Mouse (Mus musculus): ENCODE measurements around the gene Cacna1c. TPM values are rescaled to one million over a fixed set of nuclear protein-coding genes. Genes with fewer than 3 reads are reported as not detected.

Gene Cacna1c
- total RNA-seq, 1 experiment: 0.98 TPM

GRCm38 (mm10) chr6:119228861-119229603, 32.8 kb upstream of the Cacna1c start:
- in situ Hi-C loops (cut with MboI; ENCODE audit: low sequenced_read_pairs in 2 of 2, unreplicated experiment in 2 of 2): loop anchor here (5.0 to 10.0 kb wide), 2 partner anchors 116 to 208 kb away; no protein-coding TSS in a partner anchor
- no peak for DNase-seq (ENCODE audit: low read depth, low spot score)
- H3K4me1 ChIP-seq (ENCODE audit: control insufficient read depth in 2 of 2, insufficient read depth in 2 of 2, low read length in 2 of 2, poor library complexity in 1 of 2): no peaks in the 10 kb centered on the region
- H3K36me3 ChIP-seq (ENCODE audit: control insufficient read depth, insufficient read depth, low read length, poor library complexity, severe bottlenecking): no peaks in the 10 kb centered on the region
- no peak overlapping the region for H3K9ac ChIP-seq (ENCODE audit: insufficient read depth, low read depth, low read length, poor library complexity, severe bottlenecking)
- H3K27ac ChIP-seq (ENCODE audit: insufficient read depth, low read depth, low read length, poor library complexity, severe bottlenecking): no peak overlapping the region
- no peak for TF ChIP-seq CHD2 (IDR thresholded peaks at IDR 0.05; ENCODE audit: low read depth, low read length)
- TF ChIP-seq ZNF384 (IDR thresholded peaks at IDR 0.05; ENCODE audit: low read depth, low read length): no peak
- TF ChIP-seq ZC3H11A (IDR thresholded peaks at IDR 0.05; ENCODE audit: borderline replicate concordance, low read depth, low read length): no peak
- TF ChIP-seq MAFK (IDR thresholded peaks at IDR 0.05; ENCODE audit: insufficient read depth, low read depth, low read length): no peak
- no peak for TF ChIP-seq HCFC1 (IDR thresholded peaks at IDR 0.05; ENCODE audit: borderline replicate concordance, insufficient read depth, low read length)
- no peak overlapping the region for H3K4me3 ChIP-seq (ENCODE audit: insufficient read depth in 1 of 2, low read depth in 1 of 2, low read length in 2 of 2, poor library complexity in 1 of 2, severe bottlenecking in 1 of 2)
- H3K9me3 ChIP-seq (ENCODE audit: control insufficient read depth, insufficient read depth, low read depth, low read length): no peaks in the 10 kb centered on the region

DNA sequence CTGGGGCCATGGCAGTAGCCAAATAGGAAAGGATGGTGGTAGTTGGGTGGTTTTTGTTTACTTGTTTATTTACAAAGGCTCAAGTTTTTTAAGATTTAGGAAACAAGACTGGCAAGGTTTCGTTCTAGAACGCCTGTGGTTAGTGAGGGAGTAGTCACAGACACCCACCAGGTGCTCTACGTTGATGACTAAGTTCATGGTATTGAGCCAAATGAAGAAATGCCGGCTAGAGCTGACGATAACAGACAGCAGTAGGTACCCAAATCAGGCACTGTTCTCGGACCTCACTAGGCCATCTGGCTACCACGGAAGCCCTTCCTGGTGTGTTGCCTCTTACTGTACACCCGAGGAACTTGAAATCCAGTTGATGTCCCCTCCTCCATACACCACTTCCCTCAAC, 30.8 kb upstream of the Cacna1c start:
- H3K4me1 ChIP-seq (ENCODE audit: control insufficient read depth in 2 of 2, insufficient read depth in 2 of 2, low read length in 2 of 2, poor library complexity in 1 of 2): no peaks in the 10 kb centered on the region
- H3K4me3 ChIP-seq (ENCODE audit: insufficient read depth in 1 of 2, low read depth in 1 of 2, low read length in 2 of 2, poor library complexity in 1 of 2, severe bottlenecking in 1 of 2): no peak overlapping the region
- H3K27ac ChIP-seq (ENCODE audit: insufficient read depth, low read depth, low read length, poor library complexity, severe bottlenecking): no peak overlapping the region
- H3K9ac ChIP-seq (ENCODE audit: insufficient read depth, low read depth, low read length, poor library complexity, severe bottlenecking): no peak overlapping the region
- H3K9me3 ChIP-seq (ENCODE audit: control insufficient read depth, insufficient read depth, low read depth, low read length): no peaks in the 10 kb centered on the region
- TF ChIP-seq HCFC1 (IDR thresholded peaks at IDR 0.05; ENCODE audit: borderline replicate concordance, insufficient read depth, low read length) (no peak), ZC3H11A (IDR thresholded peaks at IDR 0.05; ENCODE audit: borderline replicate concordance, low read depth, low read length) (no peak), MAFK (IDR thresholded peaks at IDR 0.05; ENCODE audit: insufficient read depth, low read depth, low read length) (no peak), ZNF384 (IDR thresholded peaks at IDR 0.05; ENCODE audit: low read depth, low read length) (no peak), CHD2 (IDR thresholded peaks at IDR 0.05; ENCODE audit: low read depth, low read length) (no peak)
- no peaks in the 10 kb centered on the region for H3K36me3 ChIP-seq (ENCODE audit: control insufficient read depth, insufficient read depth, low read length, poor library complexity, severe bottlenecking)
- no peak for DNase-seq (ENCODE audit: low read depth, low spot score)
- in situ Hi-C loops (cut with MboI; ENCODE audit: low sequenced_read_pairs in 2 of 2, unreplicated experiment in 2 of 2): loop anchor here (5.0 to 10.0 kb wide), 2 partner anchors 118 to 210 kb away; no protein-coding TSS in a partner anchor

GRCm38 (mm10) chr6:119225731-119226130, 29.5 kb upstream of the Cacna1c start:
- no peak overlapping the region for H3K27ac ChIP-seq (ENCODE audit: insufficient read depth, low read depth, low read length, poor library complexity, severe bottlenecking)
- no peaks in the 10 kb centered on the region for H3K36me3 ChIP-seq (ENCODE audit: control insufficient read depth, insufficient read depth, low read length, poor library complexity, severe bottlenecking)
- no peak overlapping the region for H3K9ac ChIP-seq (ENCODE audit: insufficient read depth, low read depth, low read length, poor library complexity, severe bottlenecking)
- no peaks in the 10 kb centered on the region for H3K9me3 ChIP-seq (ENCODE audit: control insufficient read depth, insufficient read depth, low read depth, low read length)
- TF ChIP-seq CHD2 (IDR thresholded peaks at IDR 0.05; ENCODE audit: low read depth, low read length) (no peak), HCFC1 (IDR thresholded peaks at IDR 0.05; ENCODE audit: borderline replicate concordance, insufficient read depth, low read length) (no peak), ZC3H11A (IDR thresholded peaks at IDR 0.05; ENCODE audit: borderline replicate concordance, low read depth, low read length) (no peak)
- DNase-seq (ENCODE audit: low read depth, low spot score): no peak
- in situ Hi-C loops (cut with MboI; ENCODE audit: low sequenced_read_pairs in 2 of 2, unreplicated experiment in 2 of 2): loop anchor here (5.0 to 10.0 kb wide), 2 partner anchors 119 to 212 kb away; no protein-coding TSS in a partner anchor
- H3K4me1 ChIP-seq (ENCODE audit: control insufficient read depth in 2 of 2, insufficient read depth in 2 of 2, low read length in 2 of 2, poor library complexity in 1 of 2): no peaks in the 10 kb centered on the region
- no peak overlapping the region for H3K4me3 ChIP-seq (ENCODE audit: insufficient read depth in 1 of 2, low read depth in 1 of 2, low read length in 2 of 2, poor library complexity in 1 of 2, severe bottlenecking in 1 of 2)

DNA sequence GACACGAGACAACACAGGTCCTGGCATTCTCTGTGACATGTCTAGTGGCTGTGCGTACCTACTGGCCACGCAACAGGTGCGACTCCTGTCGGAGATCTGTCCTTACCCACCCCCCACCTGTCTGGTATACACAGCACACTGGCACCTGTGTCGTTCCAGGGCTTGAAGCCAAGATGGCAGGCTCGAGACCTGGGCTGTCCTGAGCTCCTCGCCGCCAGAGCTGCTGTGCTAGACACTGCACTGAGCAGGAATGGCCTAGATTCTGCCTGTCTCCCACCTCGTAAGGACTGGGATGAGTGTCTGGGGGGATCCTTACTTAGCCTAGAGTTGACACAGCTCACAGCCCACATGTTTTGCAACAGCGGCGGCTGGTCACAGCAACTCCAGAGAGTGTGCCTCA, 29.0 kb upstream of the Cacna1c start:
- no peak overlapping the region for H3K27ac ChIP-seq (ENCODE audit: insufficient read depth, low read depth, low read length, poor library complexity, severe bottlenecking)
- no peaks in the 10 kb centered on the region for H3K9me3 ChIP-seq (ENCODE audit: control insufficient read depth, insufficient read depth, low read depth, low read length)
- H3K9ac ChIP-seq (ENCODE audit: insufficient read depth, low read depth, low read length, poor library complexity, severe bottlenecking): no peak overlapping the region
- TF ChIP-seq CHD2 (IDR thresholded peaks at IDR 0.05; ENCODE audit: low read depth, low read length): no peak
- TF ChIP-seq ZC3H11A (IDR thresholded peaks at IDR 0.05; ENCODE audit: borderline replicate concordance, low read depth, low read length): no peak
- no peak for TF ChIP-seq MAFK (IDR thresholded peaks at IDR 0.05; ENCODE audit: insufficient read depth, low read depth, low read length)
- TF ChIP-seq HCFC1 (IDR thresholded peaks at IDR 0.05; ENCODE audit: borderline replicate concordance, insufficient read depth, low read length): no peak
- no peak for TF ChIP-seq ZNF384 (IDR thresholded peaks at IDR 0.05; ENCODE audit: low read depth, low read length)
- no peaks in the 10 kb centered on the region for H3K36me3 ChIP-seq (ENCODE audit: control insufficient read depth, insufficient read depth, low read length, poor library complexity, severe bottlenecking)
- DNase-seq (ENCODE audit: low read depth, low spot score): no peak
- in situ Hi-C loops (cut with MboI; ENCODE audit: low sequenced_read_pairs in 2 of 2, unreplicated experiment in 2 of 2): loop anchor here (5.0 to 10.0 kb wide), 2 partner anchors 120 to 212 kb away; no protein-coding TSS in a partner anchor
- no peak overlapping the region for H3K4me3 ChIP-seq (ENCODE audit: insufficient read depth in 1 of 2, low read depth in 1 of 2, low read length in 2 of 2, poor library complexity in 1 of 2, severe bottlenecking in 1 of 2)
- H3K4me1 ChIP-seq (ENCODE audit: control insufficient read depth in 2 of 2, insufficient read depth in 2 of 2, low read length in 2 of 2, poor library complexity in 1 of 2): no peaks in the 10 kb centered on the region
